17 mouse cellular contexts compared by ENCODE assay signal in the genomic region with DNA sequence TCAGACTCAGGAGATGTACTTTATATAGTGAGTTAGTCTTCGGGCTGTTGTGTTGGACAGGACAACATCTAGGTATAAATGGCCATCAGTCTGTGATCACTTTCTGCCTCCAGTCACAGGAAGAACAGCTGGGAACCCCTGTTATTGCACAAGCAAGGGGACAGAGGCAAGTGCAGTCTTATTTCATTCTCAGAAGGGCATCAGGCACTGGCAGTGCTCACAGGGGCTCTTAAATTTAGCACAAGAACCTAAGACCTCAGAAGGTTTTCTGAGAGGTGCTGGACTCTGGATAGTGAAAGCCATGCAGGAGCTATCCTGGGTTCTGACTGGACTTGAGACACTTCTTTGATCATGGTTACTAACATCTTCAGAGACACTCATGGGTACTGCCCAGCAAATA.
"Had no signal": no experiment of that assay in that cellular context is flagged by ENCODE, and none has a peak within 500 bp of the region (broad histone marks: within the 10 kb centered on the region; RNA-seq: fewer than 3 reads in every experiment).

No protein-coding gene starts in this region.

- H3K4me3 ChIP-seq: neural tube, embryonic 12.5 days; neural tube, embryonic 13.5 days; neural tube, embryonic 15.5 days; stomach, embryonic 15.5 days had no signal

- H3K27ac ChIP-seq: neural tube, embryonic 12.5 days; neural tube, embryonic 13.5 days; neural tube, embryonic 15.5 days; stomach, embryonic 15.5 days; stomach, postnatal 0 days had no signal

- DNase-seq: retina, postnatal 1 day; right cerebral cortex, adult 18-20 months; right cerebral cortex, postnatal 14 days; right cerebral cortex, postnatal 25 days; right cerebral cortex, postnatal 4 days; spleen, adult 18-20 months; thymus, adult 18-20 months; thymus, adult 2 months; thymus, postnatal 14 days; thymus, postnatal 25 days; thymus, postnatal 36 days; thymus, postnatal 4 days had no signal
